Mouse (Mus musculus) G1E-ER4 (cell line): ENCODE results near the gene Dcun1d2. TPM values are rescaled to one million over a fixed set of nuclear protein-coding genes. Genes with fewer than 3 reads are reported as not detected.

ENCODE experiments used
- GATA1 ChIP-seq: IDR thresholded peaks from one replicate; pipeline ENCODE4 v1.8.0; 2012; ENCODE audit warnings: low read length, inconsistent platforms
- polyA plus RNA-seq: library from polyadenylated mRNA; stranded (reverse); fragments of >175 nt; gene quantifications from 2 replicates; pipeline ENCODE4 v1.2.3, GENCODE M21; 2012

Gene Dcun1d2
- polyA plus RNA-seq, 1 experiment: 2.4 TPM

DNA sequence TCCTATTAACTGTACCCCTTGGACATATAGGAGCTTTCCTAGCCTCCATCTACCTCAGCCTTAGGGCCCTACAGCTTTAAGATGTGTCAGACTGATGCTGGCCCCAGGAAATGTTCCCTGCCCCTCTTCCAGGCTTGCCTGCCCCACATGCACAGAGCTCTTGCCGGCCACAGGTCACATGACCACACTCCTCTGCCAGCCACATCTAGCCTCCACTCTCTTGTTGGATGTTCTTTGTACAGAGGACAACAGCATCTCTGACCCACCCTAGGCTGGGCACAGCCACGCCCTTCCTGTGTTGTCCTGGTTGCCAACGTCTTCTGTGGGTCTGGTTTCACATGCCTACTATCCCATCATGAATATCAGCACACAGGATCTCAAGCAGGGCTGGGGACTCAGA lies 60.7 kb downstream of the Dcun1d2 start:
- no peak for TF ChIP-seq GATA1

DNA sequence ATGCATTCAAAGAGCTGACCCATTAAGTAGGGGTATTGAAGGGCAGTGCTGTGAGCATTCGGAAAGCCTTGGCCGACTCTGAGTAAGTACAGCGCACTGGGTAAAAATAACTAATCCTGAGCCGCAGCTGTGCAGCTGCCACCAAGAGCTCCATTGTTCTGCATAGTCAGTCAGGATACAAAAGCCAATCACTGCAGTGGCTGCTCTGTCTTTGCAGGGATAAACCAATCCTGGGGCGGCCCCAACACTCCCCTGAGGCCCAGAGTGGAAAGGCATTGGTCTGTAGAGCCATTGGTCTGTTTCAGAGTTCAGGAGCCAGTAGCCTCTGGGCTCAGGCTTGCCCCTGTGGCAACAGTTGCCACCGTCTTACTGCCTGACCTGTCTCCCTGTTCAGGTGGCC lies 61.6 kb downstream of the Dcun1d2 start:
- no peak for TF ChIP-seq GATA1

DNA sequence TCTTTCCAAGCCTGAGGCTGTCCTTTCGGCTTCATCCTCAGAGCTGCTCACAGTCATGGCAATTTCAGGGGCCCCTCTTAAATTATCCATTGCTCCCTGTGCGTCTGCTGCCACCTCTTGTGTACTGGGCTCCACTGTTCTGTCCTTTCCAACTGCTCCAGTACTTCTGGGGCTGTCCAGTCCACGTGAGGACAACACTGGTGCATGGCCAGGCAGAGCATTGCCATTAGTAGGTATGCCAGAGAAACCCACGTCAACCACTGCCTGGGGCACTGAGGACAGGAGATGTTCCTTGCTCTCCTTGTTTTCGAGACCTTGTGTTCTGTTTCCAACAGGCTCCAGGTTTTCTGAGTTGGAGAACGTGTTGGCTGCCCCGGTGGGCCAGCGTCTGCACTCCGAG lies 63.5 kb downstream of the Dcun1d2 start:
- TF ChIP-seq GATA1: no peak

DNA sequence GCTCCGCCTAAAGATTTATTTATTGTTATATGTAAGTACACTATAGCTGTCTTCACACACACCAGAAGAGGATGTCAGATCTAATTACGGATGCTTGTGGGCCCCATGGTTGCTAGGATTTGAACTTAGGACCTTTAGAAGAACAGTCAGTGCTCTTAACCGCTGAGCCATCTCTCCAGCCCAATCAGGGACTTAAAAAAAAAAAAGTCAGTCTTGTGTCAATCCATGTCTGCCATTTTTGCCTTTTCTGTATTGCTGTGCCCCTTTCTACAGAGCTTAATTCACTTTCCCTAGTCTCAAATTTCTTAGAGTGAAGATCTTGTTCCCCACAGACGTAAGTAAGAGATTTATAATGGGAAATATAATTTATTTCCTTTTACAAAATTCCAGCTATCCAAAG lies 69.5 kb downstream of the Dcun1d2 start:
- TF ChIP-seq GATA1: no peak

DNA sequence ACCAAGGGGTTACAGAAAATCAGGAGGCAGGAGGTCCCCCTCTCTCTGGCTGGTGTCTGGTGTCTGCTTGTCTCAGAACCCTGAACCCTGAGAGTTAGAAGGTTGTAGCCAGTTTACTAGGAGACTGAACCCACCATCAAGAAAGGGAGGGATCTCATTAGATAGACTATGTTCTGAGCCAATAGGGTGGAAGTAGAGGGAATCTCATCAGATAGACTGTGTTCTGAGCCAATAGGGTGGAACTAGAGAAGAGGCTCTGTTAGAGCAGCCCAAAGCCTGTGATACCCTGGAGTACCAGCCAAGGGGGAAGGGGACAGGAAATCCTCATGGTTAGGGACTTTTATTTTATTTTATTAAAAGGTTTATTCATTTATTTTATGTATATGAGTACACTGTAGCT lies 69.9 kb downstream of the Dcun1d2 start:
- TF ChIP-seq GATA1: no peak

DNA sequence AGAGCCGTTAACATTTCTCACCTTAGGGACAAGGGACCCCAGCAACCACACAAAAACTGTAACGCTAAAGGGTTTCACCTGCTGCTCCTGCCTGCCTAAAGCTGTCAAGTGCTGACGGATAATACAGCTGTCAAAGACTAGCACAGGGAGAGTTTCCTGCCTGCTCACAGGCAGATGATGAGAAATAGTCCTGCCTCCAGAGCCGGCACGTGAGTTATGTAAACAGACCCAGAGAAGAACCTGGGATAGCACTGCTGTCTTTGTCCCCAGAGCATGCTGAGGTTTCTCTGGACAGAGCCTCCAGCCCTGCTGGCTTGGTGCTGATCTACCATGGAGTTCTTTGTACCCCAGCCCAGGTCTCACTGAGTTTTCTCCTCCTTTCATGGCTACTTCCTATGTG lies 70.8 kb downstream of the Dcun1d2 start:
- TF ChIP-seq GATA1: no peak

DNA sequence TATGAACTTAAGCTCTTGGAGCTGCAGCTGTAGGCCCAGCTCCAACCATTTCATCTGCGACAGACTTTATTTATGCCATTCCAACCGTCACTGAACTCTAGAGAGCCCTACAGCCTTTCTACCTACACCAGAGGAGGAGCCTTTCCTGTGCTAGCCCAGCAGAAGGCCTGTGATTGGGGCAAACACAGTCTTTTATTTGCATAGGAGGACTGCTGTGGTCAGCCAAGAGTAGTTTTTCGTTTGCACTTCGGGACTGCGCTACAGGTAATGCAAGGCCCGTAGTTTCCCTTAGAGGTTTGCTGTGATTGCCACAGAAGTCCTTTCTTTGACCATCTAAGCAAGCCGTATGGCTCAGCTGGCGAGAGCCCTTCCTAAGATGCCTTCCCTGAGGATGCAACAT lies 71.5 kb downstream of the Dcun1d2 start:
- TF ChIP-seq GATA1: no peak

DNA sequence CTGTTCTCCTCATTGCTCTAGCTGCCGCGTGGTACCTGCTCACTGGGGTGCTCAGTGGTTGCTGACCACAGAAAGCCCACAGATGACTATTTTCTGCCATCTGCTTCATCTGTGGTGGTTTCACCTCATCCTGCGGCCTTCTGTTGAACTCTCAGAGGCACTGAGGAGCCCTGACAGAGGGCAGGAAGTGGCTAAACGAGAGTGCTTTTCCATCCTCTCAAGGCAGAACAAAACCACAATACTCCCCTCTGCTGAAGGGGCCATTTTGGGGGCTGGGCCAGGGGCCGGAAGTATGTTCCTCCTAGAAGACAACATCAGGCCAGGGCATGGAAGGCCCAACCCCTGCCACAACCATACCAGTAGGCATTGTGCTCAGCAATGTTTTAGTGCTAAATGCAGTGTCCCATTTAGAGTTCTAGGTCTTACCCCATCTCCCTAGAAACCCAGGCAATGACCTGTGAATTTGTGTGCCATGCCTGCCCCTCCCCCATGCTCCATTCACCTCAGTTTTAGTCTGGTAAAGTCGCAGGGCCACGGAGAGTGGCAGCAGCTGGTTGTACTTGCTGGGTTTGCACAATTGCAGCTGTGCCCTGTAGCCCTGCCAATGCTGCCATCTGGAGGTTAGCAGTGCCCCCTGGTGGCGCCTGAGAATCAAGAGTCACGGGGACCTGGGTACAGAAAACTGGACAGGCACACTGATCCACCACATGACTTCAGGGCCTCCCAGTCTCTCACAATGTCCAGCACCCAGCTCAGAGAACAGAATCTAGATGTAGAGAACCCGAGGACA lies 74.3 kb downstream of the Dcun1d2 start:
- TF ChIP-seq GATA1: no peak

DNA sequence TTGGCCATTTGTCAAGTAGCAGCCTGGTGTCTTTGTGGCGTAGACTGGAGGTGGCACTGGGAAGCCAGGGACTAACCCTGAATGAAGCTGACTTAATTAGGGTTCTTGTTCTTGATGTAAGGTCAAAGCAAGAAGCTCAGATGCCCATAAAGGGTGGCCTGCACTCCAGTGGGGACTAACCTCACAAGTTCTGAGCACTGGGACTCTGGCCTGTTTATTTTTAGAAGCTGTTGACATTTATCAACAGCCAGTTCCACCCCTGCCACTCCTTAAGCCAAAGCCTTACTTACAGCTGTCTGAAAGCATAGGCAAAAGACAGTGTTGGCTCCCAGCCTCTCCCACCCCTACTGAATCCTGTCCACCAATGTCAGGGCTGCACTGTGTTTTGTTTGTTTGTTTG lies 78.2 kb downstream of the Dcun1d2 start:
- no peak for TF ChIP-seq GATA1

DNA sequence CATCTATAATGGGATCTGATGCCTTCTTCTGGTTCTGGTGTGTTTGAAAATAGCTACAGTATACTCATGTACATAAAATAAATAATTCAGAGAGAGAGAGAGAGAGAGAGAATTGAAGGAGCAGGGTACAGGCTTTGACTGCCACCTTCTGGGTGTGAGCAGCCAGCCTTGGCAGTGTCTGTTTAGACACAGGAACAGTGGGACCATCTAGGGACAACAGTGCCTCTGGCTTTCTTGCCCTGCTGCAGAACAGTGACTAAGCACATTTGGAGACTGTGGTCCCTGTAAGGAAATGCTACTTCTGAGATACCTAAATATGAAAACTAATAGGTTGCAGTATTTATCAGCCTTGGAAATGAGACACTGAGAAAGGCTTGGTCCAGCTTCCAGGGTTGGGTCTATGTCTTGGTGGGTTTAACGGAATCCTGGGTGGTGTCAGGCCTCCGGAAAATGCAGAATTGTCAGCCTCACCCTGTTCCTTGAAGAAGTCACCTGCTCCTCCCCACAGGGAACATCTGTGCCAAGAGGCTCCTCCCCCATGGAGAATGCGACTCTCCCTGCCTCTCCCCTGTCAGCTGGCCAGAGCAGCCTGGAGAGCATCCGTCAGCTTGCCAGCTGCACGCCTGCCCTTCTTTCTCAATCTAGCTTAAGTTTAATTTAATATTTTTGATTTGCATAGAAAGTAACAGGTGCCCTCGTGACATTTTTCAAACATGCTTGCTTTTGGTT lies 79.1 kb downstream of the Dcun1d2 start:
- no peak for TF ChIP-seq GATA1

DNA sequence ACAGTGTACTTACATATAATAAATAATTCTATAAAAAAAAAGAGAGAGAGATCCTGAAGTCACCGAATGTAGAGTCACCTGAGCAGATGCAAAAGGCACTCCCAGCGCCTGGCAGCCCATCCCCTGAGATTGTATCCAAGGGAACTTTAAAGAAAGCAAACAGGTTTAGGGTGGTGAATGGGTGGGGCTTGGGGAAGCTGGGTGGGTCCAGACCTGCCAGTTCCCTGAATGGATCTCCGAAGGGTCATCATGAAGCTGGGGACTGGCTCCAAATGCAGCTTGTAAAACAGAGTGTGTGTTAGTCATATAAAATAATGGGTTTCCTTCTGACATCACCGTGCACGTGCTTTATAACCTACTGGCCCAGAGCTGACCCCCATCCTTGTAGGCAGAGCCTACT lies 81.6 kb downstream of the Dcun1d2 start:
- TF ChIP-seq GATA1: no peak

Other genes with a start within 250 kb of the Dcun1d2 start
- gene Proz, start 227.2 kb downstream of the Dcun1d2 start, polyA plus RNA-seq: not detected in 2 replicates
- 6.1 and 13.2 TPM in 2 replicates for gene Pcid2, start 182.7 kb downstream of the Dcun1d2 start, polyA plus RNA-seq
- gene Cul4a, start 182.5 kb downstream of the Dcun1d2 start, polyA plus RNA-seq: 60.9 and 97.4 TPM in 2 replicates
- 153 and 221 TPM in 2 replicates for gene Lamp1, start 129.0 kb downstream of the Dcun1d2 start, polyA plus RNA-seq
- gene Grtp1, start 87.5 kb downstream of the Dcun1d2 start, polyA plus RNA-seq: 13.3 and 13.6 TPM in 2 replicates
- gene Adprhl1, start 34.0 kb downstream of the Dcun1d2 start, polyA plus RNA-seq: 0.03 TPM in 1 of 2 replicates, not detected in the other
- gene Tmco3, start 59 bp upstream of the Dcun1d2 start, polyA plus RNA-seq: 7.5 and 9.8 TPM in 2 replicates
- gene Tfdp1, start 50.6 kb upstream of the Dcun1d2 start, polyA plus RNA-seq: 30.3 and 62.9 TPM in 2 replicates
- not detected in 2 replicates for gene Atp4b, start 108.7 kb upstream of the Dcun1d2 start, polyA plus RNA-seq
- not detected in 2 replicates for gene Grk1, start 117.0 kb upstream of the Dcun1d2 start, polyA plus RNA-seq
- gene Tmem255b, start 147.1 kb upstream of the Dcun1d2 start, polyA plus RNA-seq: not detected in 2 replicates
- not detected in 2 replicates for gene Gas6, start 206.4 kb upstream of the Dcun1d2 start, polyA plus RNA-seq